Mouse (Mus musculus) ovary, postnatal 14 days (tissue): Measurements from ENCODE around the gene Rad9a.

Experiments used
- DNase-seq: peaks from one replicate; pipeline ENCODE4 v3.0.0; 2022; ENCODE audit warnings: low spot score

Gene Rad9a

GRCm38 (mm10) chr19:4162646-4163542 lies 38.6 kb downstream of the Rad9a start, which contains the start of gene Rps6kb2:
Gene Rps6kb2, minus strand, starts transcription at chr19:4163354.
- DNase-seq, result peak; percentile 94

- no peak for DNase-seq
These were observed 42.4 kb downstream of the Rad9a start for GRCm38 (mm10) chr19:4159049-4159448.

- no peak for DNase-seq
These were observed 44.7 kb downstream of the Rad9a start for GRCm38 (mm10) chr19:4156771-4157170.

- no peak for DNase-seq
These were observed 45.3 kb downstream of the Rad9a start for GRCm38 (mm10) chr19:4156073-4156579.

GRCm38 (mm10) chr19:4155223-4156072 lies 46.0 kb downstream of the Rad9a start:
- no peak for DNase-seq

- no peak for DNase-seq
These were observed 46.8 kb downstream of the Rad9a start for GRCm38 (mm10) chr19:4154437-4155222.

GRCm38 (mm10) chr19:4153232-4153654 lies 48.2 kb downstream of the Rad9a start, which contains the start of gene Ptprcap:
Gene Ptprcap, plus strand, starts transcription at chr19:4153604.
- no peak for DNase-seq

- no peak for DNase-seq
These were observed 48.8 kb downstream of the Rad9a start for GRCm38 (mm10) chr19:4152445-4153231.

GRCm38 (mm10) chr19:4151898-4152297 lies 49.6 kb downstream of the Rad9a start:
- DNase-seq, result no peak

- no peak for DNase-seq
These were observed 50.0 kb downstream of the Rad9a start for GRCm38 (mm10) chr19:4151488-4151860.

GRCm38 (mm10) chr19:4150567-4151487 lies 50.6 kb downstream of the Rad9a start:
- DNase-seq, result no peak

GRCm38 (mm10) chr19:4149764-4150461 lies 51.5 kb downstream of the Rad9a start:
- DNase-seq, result no peak

- no peak for DNase-seq
These were observed 52.2 kb downstream of the Rad9a start for GRCm38 (mm10) chr19:4149283-4149682.

- DNase-seq, result no peak
These were observed 52.6 kb downstream of the Rad9a start for GRCm38 (mm10) chr19:4148819-4149218.

GRCm38 (mm10) chr19:4148491-4148806 lies 53.0 kb downstream of the Rad9a start, which contains the start of gene Coro1b:
Gene Coro1b, plus strand, starts transcription at chr19:4148619.
- DNase-seq, result peak; percentile 97

- DNase-seq, result no peak
These were observed 53.5 kb downstream of the Rad9a start for GRCm38 (mm10) chr19:4147782-4148490.

- no peak for DNase-seq
These were observed 54.4 kb downstream of the Rad9a start for GRCm38 (mm10) chr19:4147022-4147405.

- no peak for DNase-seq
These were observed 55.0 kb downstream of the Rad9a start for GRCm38 (mm10) chr19:4146366-4147021.
